Mouse (Mus musculus): ENCODE data around the gene Tubg1. TPM values are rescaled to one million over a fixed set of nuclear protein-coding genes. Genes with fewer than 3 reads are reported as not detected.

Tubg1 gene
- polyA plus RNA-seq, 1 experiment from 2014 or later = 58.5 TPM

Small RNAs within 50 kb of the gene (microRNA-seq; reads per million reads assigned to microRNA genes)
- gene Gm27626 = not detected

Other genes starting within 250 kb of the Tubg1 start
- 44.5 and 46.5 TPM in 2 replicates for gene Stat3, start 180.4 kb upstream of the Tubg1 start, polyA plus RNA-seq (2015; fragmentation: Nextera tagmentation; extraction: Ambion mirVana)
- 306 and 329 TPM in 2 replicates for gene Cavin1, start 149.1 kb upstream of the Tubg1 start, polyA plus RNA-seq (2015; fragmentation: Nextera tagmentation; extraction: Ambion mirVana)
- gene Atp6v0a1, start 110.5 kb upstream of the Tubg1 start, polyA plus RNA-seq (2015; fragmentation: Nextera tagmentation; extraction: Ambion mirVana) = 36.6 and 39.7 TPM in 2 replicates
- 17.0 and 17.9 TPM in 2 replicates for gene Naglu, start 49.9 kb upstream of the Tubg1 start, polyA plus RNA-seq (2015; fragmentation: Nextera tagmentation; extraction: Ambion mirVana)
- gene Hsd17b1, start 41.5 kb upstream of the Tubg1 start, polyA plus RNA-seq (2015; fragmentation: Nextera tagmentation; extraction: Ambion mirVana) = 0.13 and 0.26 TPM in 2 replicates
- gene Coasy, start 37.4 kb upstream of the Tubg1 start, polyA plus RNA-seq (2015; fragmentation: Nextera tagmentation; extraction: Ambion mirVana) = 38.5 and 41.5 TPM in 2 replicates
- gene Mlx, start 32.7 kb upstream of the Tubg1 start, polyA plus RNA-seq (2015; fragmentation: Nextera tagmentation; extraction: Ambion mirVana) = 50.7 and 54.5 TPM in 2 replicates
- gene Psmc3ip, start 24.5 kb upstream of the Tubg1 start, polyA plus RNA-seq (2015; fragmentation: Nextera tagmentation; extraction: Ambion mirVana) = 26.9 and 27.6 TPM in 2 replicates
- gene Retreg3, start within 50 bp of the Tubg1 start, polyA plus RNA-seq (2015; fragmentation: Nextera tagmentation; extraction: Ambion mirVana) = 21.0 and 21.3 TPM in 2 replicates
- 3.4 and 3.8 TPM in 2 replicates for gene Tubg2, start 36.0 kb downstream of the Tubg1 start, polyA plus RNA-seq (2015; fragmentation: Nextera tagmentation; extraction: Ambion mirVana)
- gene Cntnap1, start 50.6 kb downstream of the Tubg1 start, polyA plus RNA-seq (2015; fragmentation: Nextera tagmentation; extraction: Ambion mirVana) = 2.0 and 2.6 TPM in 2 replicates
- 19.7 and 23.5 TPM in 2 replicates for gene Plekhh3, start 51.4 kb downstream of the Tubg1 start, polyA plus RNA-seq (2015; fragmentation: Nextera tagmentation; extraction: Ambion mirVana)
- 0.19 and 0.34 TPM in 2 replicates for gene Ccr10, start 55.5 kb downstream of the Tubg1 start, polyA plus RNA-seq (2015; fragmentation: Nextera tagmentation; extraction: Ambion mirVana)
- 14.9 and 16.7 TPM in 2 replicates for gene Ezh1, start 106.5 kb downstream of the Tubg1 start, polyA plus RNA-seq (2015; fragmentation: Nextera tagmentation; extraction: Ambion mirVana)
- gene Ramp2, start 126.1 kb downstream of the Tubg1 start, polyA plus RNA-seq (2015; fragmentation: Nextera tagmentation; extraction: Ambion mirVana) = 111 TPM in 2 replicates
- 131 and 138 TPM in 2 replicates for gene Vps25, start 133.8 kb downstream of the Tubg1 start, polyA plus RNA-seq (2015; fragmentation: Nextera tagmentation; extraction: Ambion mirVana)
- 17.9 and 19.8 TPM in 2 replicates for gene Wnk4, start 140.6 kb downstream of the Tubg1 start, polyA plus RNA-seq (2015; fragmentation: Nextera tagmentation; extraction: Ambion mirVana)
- 0.85 and 1.1 TPM in 2 replicates for gene Cntd1, start 159.1 kb downstream of the Tubg1 start, polyA plus RNA-seq (2015; fragmentation: Nextera tagmentation; extraction: Ambion mirVana)
- gene Coa3, start 159.2 kb downstream of the Tubg1 start, polyA plus RNA-seq (2015; fragmentation: Nextera tagmentation; extraction: Ambion mirVana) = 202 and 221 TPM in 2 replicates
- gene Becn1, start 182.3 kb downstream of the Tubg1 start, polyA plus RNA-seq (2015; fragmentation: Nextera tagmentation; extraction: Ambion mirVana) = 135 and 142 TPM in 2 replicates
- gene Psme3, start 196.3 kb downstream of the Tubg1 start, polyA plus RNA-seq (2015; fragmentation: Nextera tagmentation; extraction: Ambion mirVana) = 125 and 136 TPM in 2 replicates
- gene Aoc2, start 205.1 kb downstream of the Tubg1 start, polyA plus RNA-seq (2015; fragmentation: Nextera tagmentation; extraction: Ambion mirVana) = 1.3 and 1.4 TPM in 2 replicates
- 2.0 and 3.0 TPM in 2 replicates for gene Aoc3, start 210.7 kb downstream of the Tubg1 start, polyA plus RNA-seq (2015; fragmentation: Nextera tagmentation; extraction: Ambion mirVana)
- gene G6pc, start 247.6 kb downstream of the Tubg1 start, polyA plus RNA-seq (2015; fragmentation: Nextera tagmentation; extraction: Ambion mirVana) = 0.06 and 0.09 TPM in 2 replicates